Mouse (Mus musculus) erythroblast, embryonic 14.5 days (primary cell): Measurements from ENCODE around the gene Sesn3.

Experiments used
- GATA1 ChIP-seq: IDR thresholded peaks from 2 replicates; pipeline ENCODE4 v1.6.1; 2012; ENCODE audit warnings: low read length, inconsistent platforms, mixed read lengths
- TAL1 ChIP-seq: IDR thresholded peaks from 3 replicates; pipeline ENCODE4 v1.6.1; 2012; ENCODE audit warnings: low read length, inconsistent platforms, mixed read lengths

DNA sequence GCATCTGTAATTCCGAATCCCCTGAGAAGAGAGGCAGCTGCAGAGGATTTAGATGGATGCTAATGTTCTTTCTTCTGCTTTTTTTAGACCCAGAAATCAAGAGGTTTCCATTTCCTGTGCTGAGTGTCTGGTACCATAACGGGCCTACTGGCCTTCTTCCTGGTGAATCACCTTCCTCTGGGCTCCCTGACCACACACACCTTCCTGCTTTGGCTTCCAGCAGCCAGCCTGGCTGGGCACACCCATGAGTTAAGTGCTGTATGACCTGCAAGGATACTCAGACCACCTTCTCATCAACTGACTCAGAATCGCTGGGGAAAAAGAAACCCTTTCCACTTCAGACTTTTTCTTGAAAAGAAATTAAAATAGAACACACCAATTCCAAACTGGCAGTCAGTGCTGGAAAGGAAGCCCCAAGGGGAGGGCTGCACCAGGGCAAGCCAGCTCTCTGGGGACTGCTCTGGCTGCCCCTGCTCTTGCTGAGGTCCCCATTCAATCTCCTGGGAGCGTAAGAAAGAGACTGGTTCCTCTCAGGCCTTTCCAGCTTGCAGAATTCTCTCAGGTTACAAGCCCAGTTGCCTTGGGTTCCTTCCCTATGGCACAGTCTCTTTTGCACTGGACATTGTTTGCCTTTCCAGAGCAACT is 90.7 kb downstream of the Sesn3 start:
- TF ChIP-seq TAL1 (no peak), GATA1 (no peak)
